In genomic region chr10:82622235-82622634, GRCm38 (mm10) we compare ENCODE assay signal across 8 mouse cellular contexts. TPM values are rescaled to one million over a fixed set of nuclear protein-coding genes. Genes with fewer than 3 reads are reported as not detected.
A peak's percentile ranks its signal among the peaks of the same experiment; 100 is the strongest.
DNase-seq lines count a peak whose midpoint lies in the region; ATAC-seq and TF ChIP-seq lines count a peak whose summit lies in the region.

No protein-coding gene starts in this region.

- no peak for TF ChIP-seq EP300 in heart, adult 2 months (IDR thresholded peaks at IDR 0.05; ENCODE audit: insufficient read depth, low read depth, low read length)

- WGBS in heart, adult 2 months, result 21% methylated on average over 9 of the region's 9 CpGs
- 36% methylated on average over 9 of the region's 9 CpGs for WGBS in forebrain, embryonic 12.5 days
- 15% methylated on average over 9 of the region's 9 CpGs for WGBS in liver, embryonic 15.5 days (ENCODE audit: insufficient replicate concordance)

- no peaks in the 10 kb centered on the region for H3K27me3 ChIP-seq in heart, adult 2 months (ENCODE audit: control insufficient read depth, insufficient read depth, low read length)
- H3K27me3 ChIP-seq in C2C12 (ENCODE audit: control insufficient read depth, insufficient read depth, insufficient read length), result no peaks in the 10 kb centered on the region
- no peaks in the 10 kb centered on the region for H3K27me3 ChIP-seq in forebrain, embryonic 12.5 days
- H3K27me3 ChIP-seq in liver, embryonic 15.5 days, result no peaks in the 10 kb centered on the region

- peak overlapping the region; percentile 70 for H3K4me3 ChIP-seq in heart, adult 2 months
- H3K4me3 ChIP-seq in C2C12 (ENCODE audit: insufficient read depth, poor library complexity, severe bottlenecking), result peak overlapping the region; percentile 44
- H3K4me3 ChIP-seq in forebrain, embryonic 12.5 days (replicated peaks), result peak overlapping the region; percentile 72
- H3K4me3 ChIP-seq in liver, embryonic 15.5 days (replicated peaks), result peak overlapping the region; percentile 80

- ATAC-seq in forebrain, embryonic 12.5 days (ENCODE audit: low FRiP score), result no peak
- peak; percentile 1; the same call in 1 of the 2 replicates for ATAC-seq in liver, embryonic 15.5 days (ENCODE audit: insufficient read depth)

- intact Hi-C loops in heart, adult 2 months (cut with DNase I), result no loop called here

- H3K4me1 ChIP-seq in heart, adult 2 months (ENCODE audit: control insufficient read depth, insufficient read depth, low read length), result no peaks in the 10 kb centered on the region
- H3K4me1 ChIP-seq in forebrain, embryonic 12.5 days, result peaks cover 6% of the 10 kb centered on the region
- H3K4me1 ChIP-seq in liver, embryonic 15.5 days (replicated peaks), result peaks cover 11% of the 10 kb centered on the region

- peak overlapping the region; percentile 89 for H3K27ac ChIP-seq in heart, adult 2 months
- H3K27ac ChIP-seq in forebrain, embryonic 12.5 days, result no peak overlapping the region
- no peak overlapping the region for H3K27ac ChIP-seq in liver, embryonic 15.5 days (replicated peaks)

- TF ChIP-seq POLR2A in heart, adult 2 months (IDR thresholded peaks at IDR 0.05; ENCODE audit: insufficient read depth, low read depth, low read length), result no peak

- H3K9ac ChIP-seq in heart, adult 2 months (ENCODE audit: low read depth, low read length), result peak overlapping the region; percentile 86
- H3K9ac ChIP-seq in forebrain, embryonic 12.5 days, result peak overlapping the region; percentile 75
- peak overlapping the region; percentile 76 for H3K9ac ChIP-seq in liver, embryonic 15.5 days

- peak overlapping the region; percentile 59 for H3K4me2 ChIP-seq in forebrain, embryonic 12.5 days
- H3K4me2 ChIP-seq in liver, embryonic 15.5 days, result peak overlapping the region; percentile 87

- no peaks in the 10 kb centered on the region for H3K79me2 ChIP-seq in heart, adult 2 months (replicated peaks; ENCODE audit: control insufficient read depth, insufficient read depth, low read length)
- H3K79me2 ChIP-seq in C2C12 (ENCODE audit: control insufficient read depth, insufficient read depth), result no peaks in the 10 kb centered on the region

- H3K79me3 ChIP-seq in C2C12 (ENCODE audit: low read depth), result no peaks in the 10 kb centered on the region

- no peaks in the 10 kb centered on the region for H3K9me3 ChIP-seq in forebrain, embryonic 12.5 days
- H3K9me3 ChIP-seq in liver, embryonic 15.5 days (replicated peaks), result no peaks in the 10 kb centered on the region

- H3K36me3 ChIP-seq in heart, adult 2 months (ENCODE audit: control insufficient read depth, insufficient read depth, low read length), result no peaks in the 10 kb centered on the region
- H3K36me3 ChIP-seq in C2C12 (ENCODE audit: control insufficient read depth, insufficient read depth), result no peaks in the 10 kb centered on the region
- 0 out of 2 replicates have a peak, but pooled peaks cover 5% of the 10 kb centered on the region for H3K36me3 ChIP-seq in forebrain, embryonic 12.5 days (replicated peaks)
- H3K36me3 ChIP-seq in liver, embryonic 15.5 days (replicated peaks), result no peaks in the 10 kb centered on the region

- no peak for TF ChIP-seq CTCF in heart, adult 2 months (IDR thresholded peaks at IDR 0.05)
- no peak for TF ChIP-seq CTCF in C2C12 (IDR thresholded peaks at IDR 0.05; ENCODE audit: control insufficient read depth, insufficient read depth, insufficient read length)

- DNase-seq in heart, adult 2 months, result no peak
- DNase-seq in heart, adult 11 months, result no peak
- no peak for DNase-seq in adrenal gland, adult (ENCODE audit: inconsistent age in 2 of 2, low spot score in 1 of 2)
- no peak for DNase-seq in adrenal gland, postnatal 4 days (ENCODE audit: low spot score in 2 of 2)
- no peak for DNase-seq in adrenal gland, adult 18-20 months (ENCODE audit: low spot score in 2 of 2)

- no peak overlapping the region for H3ac ChIP-seq in C2C12 (ENCODE audit: control insufficient read depth, insufficient read length, low read depth)

TF ChIP-seq in C2C12, 6 proteins besides CTCF, POLR2A, EP300 and RAD21:
- no peak for TF ChIP-seq FOSL1 (IDR thresholded peaks at IDR 0.05; ENCODE audit: insufficient read depth, low read length, poor library complexity, severe bottlenecking)
- TF ChIP-seq MYOG (IDR thresholded peaks at IDR 0.05; ENCODE audit: control insufficient read depth, extremely low read depth, insufficient read length), result no peak

RNA-seq across cellular contexts. Expression of gene 1190007I07Rik, which starts 0.8 kb away (rescaled TPM):
- total RNA-seq in heart, adult 2 months (2021), result 10 to 100 TPM; 22.3 to 29.5 TPM
- 29.5 and 44.6 TPM in 2 replicates for polyA plus RNA-seq in heart, adult 2 months (2012; rRNA removed)
- 16.6 TPM for polyA plus RNA-seq in C2C12 (2012; fragmentation: generic; extraction: Trizol)
- 35.7 and 40.6 TPM in 2 replicates for polyA plus RNA-seq in forebrain, embryonic 12.5 days (2016; fragmentation: Nextera tagmentation; extraction: Ambion mirVana)
- 25.7 and 31.6 TPM in 2 replicates for polyA plus RNA-seq in liver, embryonic 15.5 days (2015; fragmentation: Nextera tagmentation; extraction: Ambion mirVana)
- total RNA-seq in adrenal gland, postnatal 4 days (2021), result 10 to 100 TPM; 33.5 to 35.8 TPM
- total RNA-seq in adrenal gland, adult 18-20 months (2021), result 10 to 100 TPM; 21.1 to 21.9 TPM

RNA-seq across cellular contexts. Expression of gene Tdg, which starts 7.4 kb away (rescaled TPM):
- total RNA-seq in heart, adult 2 months (2021), result 10 to 100 TPM in 1 of 2 experiments, 1 to 10 TPM in 1; 9.8 to 11.1 TPM
- polyA plus RNA-seq in heart, adult 2 months (2012; rRNA removed), result 10.5 and 16.7 TPM in 2 replicates
- polyA plus RNA-seq in C2C12 (2012; fragmentation: generic; extraction: Trizol), result 18.5 TPM
- polyA plus RNA-seq in forebrain, embryonic 12.5 days (2016; fragmentation: Nextera tagmentation; extraction: Ambion mirVana), result 295 and 311 TPM in 2 replicates
- 32.5 and 33.6 TPM in 2 replicates for polyA plus RNA-seq in liver, embryonic 15.5 days (2015; fragmentation: Nextera tagmentation; extraction: Ambion mirVana)
- total RNA-seq in adrenal gland, postnatal 4 days (2021), result 10 to 100 TPM; 53.0 to 63.8 TPM
- total RNA-seq in adrenal gland, adult 18-20 months (2021), result 10 to 100 TPM; 19.8 to 25.3 TPM
